Mouse (Mus musculus) layer of hippocampus, adult 9-10 months (tissue): Measurements from ENCODE around the gene Gm3402.
"Not testable (repeated sequence)": the region's sequence is repeated elsewhere in the genome, so short reads cannot be mapped to it uniquely, and the experiment has no call there.

ENCODE experiments used
- DNase-seq: peaks from one replicate; pipeline ENCODE4 v3.0.0; 2022; ENCODE audit warnings: low spot score

Gm3402 gene

GRCm38 (mm10) chr5:146513823-146514222, at the start of gene Gm3402:
Gm3402 (plus strand) TSS chr5:146514123.
- not testable (repeated sequence) for DNase-seq

GRCm38 (mm10) chr5:146466663-146467062, 47.3 kb upstream of the Gm3402 start:
- DNase-seq = no peak

GRCm38 (mm10) chr5:146468311-146468710, 45.6 kb upstream of the Gm3402 start:
- no peak for DNase-seq

GRCm38 (mm10) chr5:146470821-146471220, 43.1 kb upstream of the Gm3402 start:
- DNase-seq = no peak

GRCm38 (mm10) chr5:146471311-146471710, 42.6 kb upstream of the Gm3402 start:
- no peak for DNase-seq

GRCm38 (mm10) chr5:146471821-146472220, 42.1 kb upstream of the Gm3402 start:
- no peak for DNase-seq

- DNase-seq = peak; percentile 26
These were observed 34.4 kb upstream of the Gm3402 start for GRCm38 (mm10) chr5:146479564-146479963.

GRCm38 (mm10) chr5:146481665-146482064, 32.3 kb upstream of the Gm3402 start, which contains the start of gene Gm6408:
Gm6408 (plus strand) TSS chr5:146481965.
- DNase-seq = not testable (repeated sequence)

- DNase-seq = not testable (repeated sequence)
These were observed 25.0 kb upstream of the Gm3402 start for GRCm38 (mm10) chr5:146488959-146489358.

GRCm38 (mm10) chr5:146491063-146491462, 22.9 kb upstream of the Gm3402 start, which contains the start of gene Gm6370:
Gm6370 (plus strand) TSS chr5:146491363.
- DNase-seq = not testable (repeated sequence)

- not testable (repeated sequence) for DNase-seq
These were observed 11.8 kb upstream of the Gm3402 start, which contains the start of gene 4930449I24Rik for GRCm38 (mm10) chr5:146502099-146502498. 4930449I24Rik (plus strand) TSS chr5:146502399.

GRCm38 (mm10) chr5:146525501-146525900, 11.6 kb downstream of the Gm3402 start, which contains the start of gene Gm3404:
Gm3404 (plus strand) TSS chr5:146525801.
- not testable (repeated sequence) for DNase-seq

GRCm38 (mm10) chr5:146537347-146537746, 23.4 kb downstream of the Gm3402 start, which contains the start of gene Gm3409:
Gm3409 (plus strand) TSS chr5:146537647.
- not testable (repeated sequence) for DNase-seq

GRCm38 (mm10) chr5:146555836-146556235, 41.9 kb downstream of the Gm3402 start, which contains the start of gene Gm3415:
Gm3415 (plus strand) TSS chr5:146556136.
- DNase-seq = not testable (repeated sequence)

GRCm38 (mm10) chr5:146564259-146564658, 50.3 kb downstream of the Gm3402 start:
- no peak for DNase-seq
